Mouse (Mus musculus) bone marrow, adult 2 months (tissue): ENCODE measurements around the gene Aar2.

ENCODE experiments used
- CTCF ChIP-seq: fragments of 200-500 bp; IDR thresholded peaks from 2 replicates; pipeline ENCODE4 v1.5.1; 2011; ENCODE audit warnings: low read length, control low read depth; ENCODE audit not compliant: control insufficient read depth, insufficient read depth
- POLR2A ChIP-seq: fragments of 200-500 bp; IDR thresholded peaks from 2 replicates; pipeline ENCODE4 v1.6.1; 2011; ENCODE audit warnings: low read depth, mild to moderate bottlenecking, control low read depth, low read length, borderline replicate concordance; ENCODE audit not compliant: control insufficient read depth

DNA sequence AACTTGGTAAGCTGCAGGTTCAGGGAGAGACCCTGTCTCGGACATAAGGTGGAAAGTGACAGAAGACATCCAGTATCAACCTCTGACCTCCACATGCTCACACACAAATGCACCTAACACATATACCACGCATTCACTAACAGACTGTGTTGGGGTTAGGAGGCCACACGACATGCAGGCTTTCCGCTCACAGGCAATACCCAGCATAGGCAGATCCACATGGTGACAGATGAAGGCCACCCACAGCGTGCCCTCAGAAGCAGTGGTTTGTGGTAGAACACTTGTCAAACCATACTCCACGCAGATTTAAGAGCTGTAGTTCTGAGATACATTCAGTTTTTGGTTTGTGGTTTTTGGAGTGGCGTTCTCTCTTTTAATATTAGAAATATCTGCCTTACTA is 21.3 kb downstream of the Aar2 start:
- TF ChIP-seq POLR2A (no peak), CTCF (no peak)
